Comparison of ENCODE assay signal across 11 mouse cellular contexts in the genomic region with DNA sequence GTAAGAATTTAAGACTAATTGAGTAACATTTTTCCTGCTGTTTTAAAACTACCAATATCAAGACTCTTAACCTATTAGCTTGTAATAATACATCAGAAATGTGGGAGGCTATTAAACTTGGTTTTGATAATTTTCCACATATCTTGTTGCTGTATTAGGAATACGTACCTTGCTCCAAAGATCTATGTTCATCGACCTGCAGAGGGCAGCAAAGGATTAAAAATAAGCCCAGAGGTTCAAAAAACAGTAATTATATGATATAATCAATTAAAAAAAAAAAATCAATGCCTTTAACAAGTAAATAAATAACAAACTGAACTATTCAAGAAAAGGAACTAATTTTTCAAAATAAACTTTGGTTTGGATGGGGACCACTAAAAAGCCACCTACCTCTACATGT. TPM values are rescaled to one million over a fixed set of nuclear protein-coding genes. Genes with fewer than 3 reads are reported as not detected.
DNase-seq lines count a peak whose midpoint lies in the region; ATAC-seq and TF ChIP-seq lines count a peak whose summit lies in the region.
"Had no signal": no experiment of that assay in that cellular context is flagged by ENCODE, and none has a peak within 500 bp of the region (broad histone marks: within the 10 kb centered on the region; RNA-seq: fewer than 3 reads in every experiment).

No protein-coding gene starts in this region.

- no peak overlapping the region for H3K4me2 ChIP-seq in kidney, embryonic 14.5 days (replicated peaks; ENCODE audit: low read depth, low read length)
- no peak overlapping the region for H3K4me2 ChIP-seq in liver, postnatal 0 days (ENCODE audit: low read depth, low read length)
- H3K4me2 ChIP-seq: neural tube, embryonic 13.5 days had no signal

- H3K9ac ChIP-seq in kidney, embryonic 14.5 days (ENCODE audit: low read depth, low read length), result no peak overlapping the region
- no peak overlapping the region for H3K9ac ChIP-seq in liver, postnatal 0 days (replicated peaks)
- H3K9ac ChIP-seq: neural tube, embryonic 13.5 days had no signal

- H3K36me3 ChIP-seq in kidney, embryonic 14.5 days (ENCODE audit: control insufficient read depth, insufficient read depth, low read length), result peaks cover 18% of the 10 kb centered on the region; the same call in 1 of the 2 replicates
- H3K36me3 ChIP-seq in liver, postnatal 0 days (replicated peaks; ENCODE audit: insufficient read depth, low read length), result peaks cover 24% of the 10 kb centered on the region

- no peaks in the 10 kb centered on the region for H3K9me3 ChIP-seq in kidney, embryonic 14.5 days (ENCODE audit: control insufficient read depth, low read length)
- no peaks in the 10 kb centered on the region for H3K9me3 ChIP-seq in liver, postnatal 0 days (ENCODE audit: low read length)
- H3K9me3 ChIP-seq: neural tube, embryonic 13.5 days had no signal

- H3K27me3 ChIP-seq in kidney, embryonic 14.5 days (ENCODE audit: control insufficient read depth, insufficient read depth, low read length), result no peaks in the 10 kb centered on the region
- H3K27me3 ChIP-seq in liver, postnatal 0 days (ENCODE audit: insufficient read depth, low read length), result no peaks in the 10 kb centered on the region
- H3K27me3 ChIP-seq: neural tube, embryonic 13.5 days had no signal

- peak; percentile 46 to 50 for DNase-seq in cerebellum, postnatal 10 days
- no peak for DNase-seq in cerebellum, adult 18-20 months
- DNase-seq in kidney, postnatal 36 days, result peak; percentile 16 to 56
- DNase-seq in CD4-positive helper T cell, adult 2 months (ENCODE audit: low read depth, low spot score), result peak; percentile 27
- no peak for DNase-seq in liver, postnatal 0 days
- DNase-seq in urinary bladder, postnatal 25 days (ENCODE audit: low spot score), result no peak
- DNase-seq in right cerebral cortex, postnatal 10 days (ENCODE audit: low spot score in 2 of 2), result no peak
- DNase-seq: adrenal gland, postnatal 25 days had no signal

- TF ChIP-seq CTCF in liver, postnatal 0 days (IDR thresholded peaks at IDR 0.05; ENCODE audit: low read depth), result peak; percentile 54

- 0 out of 2 replicates have a peak, but pooled peaks cover 4% of the 10 kb centered on the region for H3K4me1 ChIP-seq in kidney, embryonic 14.5 days (ENCODE audit: control insufficient read depth, insufficient read depth, low read length)
- H3K4me1 ChIP-seq in liver, postnatal 0 days (ENCODE audit: insufficient read depth), result no peaks in the 10 kb centered on the region

- TF ChIP-seq EP300 in liver, postnatal 0 days (IDR thresholded peaks at IDR 0.05; ENCODE audit: low read depth), result no peak

- WGBS in kidney, embryonic 14.5 days, result 68% methylated on average over 2 of the region's 2 CpGs
- 64% methylated on average over 2 of the region's 2 CpGs for WGBS in liver, postnatal 0 days (ENCODE audit: insufficient replicate concordance)

- no peak for ATAC-seq in kidney, embryonic 14.5 days (ENCODE audit: low FRiP score, low TSS enrichment)
- ATAC-seq in liver, postnatal 0 days, result no peak

- no peak overlapping the region for H3K4me3 ChIP-seq in kidney, embryonic 14.5 days (ENCODE audit: low read length)
- no peak overlapping the region for H3K4me3 ChIP-seq in liver, postnatal 0 days (ENCODE audit: low read depth, low read length)
- H3K4me3 ChIP-seq: neural tube, embryonic 13.5 days had no signal

- H3K27ac ChIP-seq in kidney, embryonic 14.5 days (ENCODE audit: low read depth, low read length), result no peak overlapping the region
- H3K27ac ChIP-seq in liver, postnatal 0 days (ENCODE audit: low read depth), result no peak overlapping the region
- H3K27ac ChIP-seq: macrophage; neural tube, embryonic 13.5 days had no signal

RNA-seq across cellular contexts. Expression of gene Lrpprc, which starts 34.5 kb away (rescaled TPM):
- 26.9 and 64.7 TPM in 2 replicates for polyA plus RNA-seq in kidney, embryonic 14.5 days (2014; fragmentation: Nextera tagmentation; extraction: Ambion mirVana)
- polyA plus RNA-seq in liver, postnatal 0 days (2015; fragmentation: Nextera tagmentation; extraction: Ambion mirVana), result 29.2 and 33.9 TPM in 2 replicates

Comparison
In these comparisons a context has a peak if more than half of its experiments do, and no peak if none do; other contexts are left out.
1. DNase-seq: peak in cerebellum, postnatal 10 days (2 of 2), kidney, postnatal 36 days (2 of 2) and CD4-positive helper T cell, adult 2 months (single experiment); none in cerebellum, adult 18-20 months (0 of 2), liver, postnatal 0 days (single experiment), urinary bladder, postnatal 25 days (single experiment) and right cerebral cortex, postnatal 10 days (0 of 2).